Mouse (Mus musculus) cortical plate, adult 2 months (tissue): ENCODE results near the gene Slc23a2. TPM values are rescaled to one million over a fixed set of nuclear protein-coding genes. Genes with fewer than 3 reads are reported as not detected.
A peak's percentile ranks its signal among the peaks of the same experiment; 100 is the strongest.

Source experiments
- H3K27ac ChIP-seq: fragments of 200-500 bp; 2 replicates; pipeline ENCODE4 v1.5.1; 2012; ENCODE audit warnings: low read length, control low read depth, inconsistent platforms; ENCODE audit not compliant: insufficient read depth
- H3K4me1 ChIP-seq: fragments of 200-500 bp; 2 replicates; pipeline ENCODE4 v1.6.1; 2011; ENCODE audit warnings: low read length; ENCODE audit not compliant: control insufficient read depth, insufficient read depth
- H3K4me3 ChIP-seq: fragments of 200-500 bp; 2 replicates; pipeline ENCODE4 v1.5.1; 2011; ENCODE audit warnings: mild to moderate bottlenecking, low read length, control low read depth; ENCODE audit not compliant: insufficient read depth
- CTCF ChIP-seq: fragments of 200-500 bp; IDR thresholded peaks from 2 replicates; pipeline ENCODE4 v1.5.1; 2011; ENCODE audit warnings: mild to moderate bottlenecking, control low read depth, low read length; ENCODE audit not compliant: insufficient read depth; ENCODE audit errors: extremely low read depth
- POLR2A ChIP-seq: fragments of 200-500 bp; IDR thresholded peaks from 2 replicates; pipeline ENCODE4 v1.6.1; 2011; ENCODE audit warnings: mild to moderate bottlenecking, low read length, control low read depth; ENCODE audit not compliant: insufficient read depth; ENCODE audit errors: extremely low read depth
- polyA plus RNA-seq: library from polyadenylated mRNA; depleted of rRNA; stranded (reverse); fragments of >200 nt; gene quantifications from 2 replicates; pipeline ENCODE4 v1.2.3, GENCODE M21; 2012; rRNA removed

Gene Slc23a2
- polyA plus RNA-seq, 1 experiment, result 109 TPM

DNA sequence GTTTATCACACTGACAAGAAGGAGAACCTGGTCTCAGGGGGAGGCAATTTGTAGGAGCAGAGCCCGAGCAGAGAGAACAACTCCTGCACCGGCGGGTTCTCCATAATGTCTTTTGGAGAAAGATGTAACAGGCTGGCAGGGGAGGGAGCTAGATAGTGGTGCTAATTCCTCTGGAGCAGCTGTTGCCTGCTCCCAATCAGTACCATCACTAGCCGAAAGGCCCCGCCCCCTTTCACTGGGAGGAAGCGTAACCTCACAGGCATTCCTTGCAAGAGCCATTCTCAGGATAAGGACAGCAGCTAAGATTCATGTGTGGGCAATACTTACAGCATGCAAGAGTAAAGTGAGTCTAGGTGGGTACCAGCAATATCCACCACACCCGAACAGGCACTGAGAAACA lies 127.3 kb downstream of the Slc23a2 start:
- Histone ChIP-seq H3K4me1 (no peaks in the 10 kb centered on the region), H3K27ac (no peak overlapping the region), H3K4me3 (no peak overlapping the region)
- TF ChIP-seq CTCF (no peak), POLR2A (no peak)

DNA sequence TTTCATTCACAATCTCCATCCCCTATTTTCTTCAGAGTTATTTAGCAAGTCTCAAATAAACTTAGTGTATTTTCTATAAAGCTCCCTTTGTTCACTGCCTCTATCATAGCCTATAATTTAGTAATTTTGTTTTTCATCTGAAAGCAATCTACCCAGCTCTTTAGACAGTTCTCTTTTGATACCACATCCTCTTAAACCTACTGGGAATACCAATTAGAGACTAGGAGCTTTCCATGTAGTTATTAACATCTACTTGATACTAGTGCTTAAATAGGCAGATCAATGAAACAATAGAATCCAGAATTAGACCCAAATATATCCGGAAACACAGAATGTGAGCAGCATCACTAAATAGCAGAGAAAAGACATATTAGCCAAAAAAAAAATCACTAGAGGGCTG lies 128.9 kb downstream of the Slc23a2 start:
- H3K27ac ChIP-seq, result no peak overlapping the region
- TF ChIP-seq POLR2A (no peak), CTCF (no peak)
- no peaks in the 10 kb centered on the region for H3K4me1 ChIP-seq

DNA sequence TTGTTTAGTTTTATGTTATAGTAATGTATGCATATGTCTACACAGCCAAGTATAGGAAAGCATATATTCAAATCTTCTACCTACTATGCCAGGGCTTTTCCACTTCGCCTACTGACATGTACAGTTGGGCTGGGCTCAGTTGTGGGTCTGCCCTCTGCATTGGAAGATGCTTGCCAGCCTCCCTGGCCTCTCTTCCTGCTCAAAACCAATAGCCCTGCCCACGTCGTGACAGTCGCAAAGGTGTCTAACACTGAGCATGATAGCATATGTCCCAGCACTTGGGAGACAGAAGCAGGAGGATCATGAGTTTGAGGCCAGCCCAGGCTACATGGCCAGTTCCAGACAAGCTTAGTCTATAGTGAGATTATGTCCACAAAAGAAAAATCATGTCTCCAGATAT lies 131.8 kb downstream of the Slc23a2 start:
- Histone ChIP-seq H3K27ac (no peak overlapping the region), H3K4me3 (no peak overlapping the region), H3K4me1 (no peaks in the 10 kb centered on the region)
- TF ChIP-seq POLR2A (no peak), CTCF (no peak)

More for the DNA sequence above, 128.9 kb downstream of the Slc23a2 start:
- H3K4me3 ChIP-seq, result no peak overlapping the region

DNA sequence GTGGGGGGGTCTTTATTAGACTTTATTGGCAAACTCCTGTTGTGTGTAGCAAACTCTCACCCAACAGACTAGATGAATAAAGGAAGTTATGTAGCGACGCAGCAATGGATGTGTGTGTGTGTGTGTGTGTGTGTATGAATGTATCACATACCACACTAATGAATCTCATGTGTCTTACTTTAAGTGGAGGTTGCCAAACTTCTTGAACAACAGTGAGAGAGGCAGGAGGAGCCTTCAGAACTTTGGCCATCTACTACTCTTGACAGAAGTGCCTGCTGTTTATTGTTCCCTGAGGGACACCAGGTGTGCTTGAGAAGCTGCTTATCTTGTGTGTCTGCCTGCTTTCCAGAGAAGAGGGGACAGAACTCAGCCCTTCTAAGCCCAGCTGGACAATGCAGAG lies 134.1 kb downstream of the Slc23a2 start:
- H3K4me1 ChIP-seq, result no peaks in the 10 kb centered on the region
- H3K27ac ChIP-seq, result no peak overlapping the region
- TF ChIP-seq POLR2A (no peak), CTCF (no peak)
- H3K4me3 ChIP-seq, result no peak overlapping the region

DNA sequence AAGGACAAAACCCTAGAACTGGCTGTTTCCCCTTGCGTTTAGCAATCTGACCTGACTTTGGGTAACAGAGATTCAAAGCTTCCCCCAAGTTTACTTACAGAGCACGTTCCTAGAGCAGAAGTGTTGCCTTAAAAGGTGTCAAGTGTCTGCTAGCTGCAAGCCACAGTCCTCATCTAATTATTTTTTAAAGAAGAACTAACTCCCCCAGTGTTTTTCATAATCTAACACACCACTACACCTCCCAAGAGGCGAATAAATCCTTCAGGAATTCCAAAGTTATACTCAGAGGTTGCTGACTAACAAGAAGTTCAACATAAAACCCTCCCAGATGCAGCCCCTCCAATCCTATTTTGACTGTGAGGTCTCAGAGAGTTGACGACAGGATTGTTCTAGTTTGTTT lies 136.7 kb downstream of the Slc23a2 start:
- H3K4me1 ChIP-seq, result 0 out of 2 replicates have a peak, but pooled peaks cover 1% of the 10 kb centered on the region
- H3K4me3 ChIP-seq, result no peak overlapping the region
- no peak overlapping the region for H3K27ac ChIP-seq
- TF ChIP-seq CTCF, result no peak
- no peak for TF ChIP-seq POLR2A

DNA sequence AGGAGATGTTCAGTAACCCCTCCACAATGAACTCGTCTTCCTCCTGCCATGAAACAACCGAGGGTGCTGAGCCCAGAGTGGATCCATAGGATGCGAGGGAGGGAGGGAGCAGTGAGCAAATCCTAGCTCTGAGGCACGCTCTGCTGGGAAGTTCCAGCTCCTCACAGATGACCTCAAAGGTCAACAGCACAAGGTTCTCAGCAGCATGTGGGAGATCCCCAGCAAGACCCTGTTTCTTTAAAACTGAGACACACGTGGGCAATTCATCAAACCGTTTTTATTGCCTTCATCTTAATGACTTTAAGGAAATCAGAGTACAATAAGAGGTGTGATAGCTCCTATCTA lies 137.5 kb downstream of the Slc23a2 start:
- no peak overlapping the region for H3K4me3 ChIP-seq
- H3K4me1 ChIP-seq, result 0 out of 2 replicates have a peak, but pooled peaks cover 1% of the 10 kb centered on the region
- TF ChIP-seq CTCF (no peak), POLR2A (no peak)
- H3K27ac ChIP-seq, result no peak overlapping the region

DNA sequence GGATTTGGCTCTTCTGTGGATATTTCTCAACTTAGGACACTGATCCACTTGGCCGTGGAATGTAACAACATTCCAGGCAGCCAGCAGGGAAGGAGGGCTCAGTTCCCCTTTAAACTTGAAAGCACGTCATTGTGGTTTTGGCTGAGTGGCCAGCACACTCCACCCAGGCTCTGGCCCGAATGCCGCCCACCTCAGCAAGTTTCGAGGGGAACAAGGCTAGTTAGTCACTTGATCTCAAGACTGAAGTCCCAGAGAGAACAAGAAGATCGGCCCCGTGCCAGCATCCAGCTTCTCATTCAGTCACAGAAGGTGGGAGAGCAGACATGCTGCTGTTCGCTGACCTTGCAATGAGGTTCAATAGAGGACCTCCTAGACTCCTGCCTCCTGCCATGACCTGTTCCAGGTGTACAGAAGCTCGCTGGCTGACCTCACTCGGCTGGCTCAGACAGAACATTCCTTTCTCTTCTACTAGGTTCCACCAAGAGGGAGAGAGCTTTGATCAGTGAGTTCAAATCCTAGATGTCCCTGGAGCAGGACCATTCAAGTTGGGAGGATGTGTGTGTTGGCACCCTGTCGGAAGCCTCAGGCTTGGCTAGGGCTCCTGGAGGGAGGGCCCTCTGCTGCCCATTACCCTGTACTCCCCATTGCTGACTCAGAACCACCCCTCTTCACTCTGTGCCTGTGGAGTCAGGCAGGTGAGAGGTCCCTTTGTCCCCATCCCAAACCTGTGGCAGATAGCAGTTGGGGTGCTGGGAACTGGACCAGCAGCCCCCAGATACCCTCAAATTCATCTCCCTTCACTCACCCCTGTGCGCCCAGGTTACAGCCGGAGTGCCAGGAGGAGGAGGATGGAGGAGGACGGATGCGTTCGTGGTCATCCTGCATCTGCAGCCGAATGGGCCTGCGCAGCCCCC lies 138.1 kb downstream of the Slc23a2 start:
- TF ChIP-seq POLR2A (no peak), CTCF (no peak)
- Histone ChIP-seq H3K4me3 (no peak overlapping the region), H3K27ac (peak overlapping the region; percentile 18; the same call in 1 of the 2 replicates), H3K4me1 (0 out of 2 replicates have a peak, but pooled peaks cover 1% of the 10 kb centered on the region)

DNA sequence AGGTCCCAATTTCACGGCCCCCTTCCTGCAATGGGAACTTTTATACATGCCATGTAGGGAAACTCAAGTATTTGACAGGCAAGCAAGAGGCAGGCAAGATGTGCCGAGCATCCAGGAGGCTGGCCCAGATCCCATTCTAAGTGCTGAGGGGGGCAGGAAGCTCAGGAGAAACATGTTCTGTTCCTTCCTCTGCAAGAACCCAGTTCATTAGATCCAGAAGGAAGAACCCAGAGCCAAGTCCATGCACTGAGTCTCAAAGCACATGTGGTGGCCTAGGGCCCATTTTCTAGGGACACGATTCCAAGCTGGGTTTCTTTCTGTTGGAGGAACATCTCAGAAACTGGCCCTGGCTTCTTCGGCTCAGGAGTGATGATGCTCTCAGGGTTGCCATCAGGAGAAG lies 139.5 kb downstream of the Slc23a2 start:
- no peak for TF ChIP-seq POLR2A
- TF ChIP-seq CTCF, result no peak
- Histone ChIP-seq H3K4me3 (no peak overlapping the region), H3K4me1 (0 out of 2 replicates have a peak, but pooled peaks cover 1% of the 10 kb centered on the region), H3K27ac (no peak overlapping the region)

DNA sequence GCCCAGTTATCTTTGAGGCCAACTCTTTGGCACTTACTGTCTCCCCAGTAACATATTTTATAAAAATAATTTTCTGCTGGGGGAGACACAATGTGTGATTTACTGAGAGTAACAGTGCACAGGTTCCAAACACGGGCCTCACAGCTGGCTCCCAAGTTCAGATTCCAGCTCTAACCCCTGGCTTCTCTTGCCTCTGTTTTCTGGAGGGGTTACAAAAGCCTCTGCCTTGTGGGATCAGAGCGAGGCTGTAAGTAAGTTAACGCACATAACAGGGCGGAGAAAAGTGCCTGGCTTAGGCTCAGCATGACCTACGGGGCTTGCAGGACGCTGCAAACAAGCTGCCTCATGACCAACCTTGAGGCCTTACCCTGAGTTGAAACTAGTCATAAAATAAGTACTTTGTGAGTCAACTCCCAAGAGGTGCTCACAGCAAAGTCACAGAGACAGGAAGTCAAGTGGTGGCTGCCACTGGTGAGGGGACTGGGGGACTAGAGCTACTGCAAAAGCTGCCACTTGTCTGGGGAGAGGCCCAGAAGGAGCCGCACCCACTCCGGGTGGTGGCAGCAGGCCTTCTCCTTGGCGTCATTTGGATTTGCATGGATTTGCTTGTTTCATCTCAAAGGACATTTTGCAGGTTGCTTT lies 140.3 kb downstream of the Slc23a2 start:
- no peak overlapping the region for H3K27ac ChIP-seq
- TF ChIP-seq POLR2A, result no peak
- no peak for TF ChIP-seq CTCF
- H3K4me3 ChIP-seq, result no peak overlapping the region
- H3K4me1 ChIP-seq, result 0 out of 2 replicates have a peak, but pooled peaks cover 1% of the 10 kb centered on the region

DNA sequence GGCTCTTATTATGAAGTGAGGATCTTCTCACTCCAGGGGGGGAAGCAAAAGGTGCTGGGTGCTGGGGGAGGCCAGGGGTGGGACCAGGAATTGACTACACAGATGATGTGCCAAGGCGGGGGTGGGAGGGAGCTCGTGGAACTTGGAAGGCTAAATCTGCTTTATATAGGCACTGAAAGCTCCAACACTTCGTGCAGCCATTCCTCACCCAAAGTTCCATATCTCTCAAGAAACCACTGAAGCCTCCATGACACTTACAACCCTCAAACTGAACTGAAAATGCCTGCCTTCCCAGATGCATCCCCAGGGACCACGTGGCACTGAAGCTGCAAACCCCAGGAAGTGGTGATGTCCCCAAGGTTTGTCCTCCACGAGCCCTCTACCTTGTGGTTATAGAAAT lies 141.0 kb downstream of the Slc23a2 start:
- TF ChIP-seq CTCF (no peak), POLR2A (no peak)
- H3K4me3 ChIP-seq, result no peak overlapping the region
- H3K27ac ChIP-seq, result no peak overlapping the region
- 0 out of 2 replicates have a peak, but pooled peaks cover 1% of the 10 kb centered on the region for H3K4me1 ChIP-seq

Other genes with a start within 250 kb of the Slc23a2 start
- gene Prnp, start 235.2 kb downstream of the Slc23a2 start, polyA plus RNA-seq, result 704 and 765 TPM in 2 replicates
- gene Prn, start 235.2 kb downstream of the Slc23a2 start, polyA plus RNA-seq, result not detected in 2 replicates
- gene Prnd, start 194.2 kb downstream of the Slc23a2 start, polyA plus RNA-seq, result 0.40 and 0.46 TPM in 2 replicates
- 32.6 and 35.9 TPM in 2 replicates for gene Rassf2, start 114.8 kb downstream of the Slc23a2 start, polyA plus RNA-seq
- gene Tmem230, start 102.7 kb upstream of the Slc23a2 start, polyA plus RNA-seq, result 56.5 and 58.8 TPM in 2 replicates
- 64.2 and 66.3 TPM in 2 replicates for gene Pcna, start 108.2 kb upstream of the Slc23a2 start, polyA plus RNA-seq
- gene Cds2, start 118.0 kb upstream of the Slc23a2 start, polyA plus RNA-seq, result 144 and 149 TPM in 2 replicates
- 0.44 and 0.52 TPM in 2 replicates for gene Prokr2, start 240.3 kb upstream of the Slc23a2 start, polyA plus RNA-seq